Mouse (Mus musculus) ovary, postnatal 10 days (tissue): ENCODE measurements around the gene Fam178b.
"Not testable (repeated sequence)": the region's sequence is repeated elsewhere in the genome, so short reads cannot be mapped to it uniquely, and the experiment has no call there.

Experiments
- DNase-seq: peaks from one replicate; pipeline ENCODE4 v3.0.0; 2022; ENCODE audit warnings: low spot score

Fam178b gene

GRCm38 (mm10) chr1:36672648-36673350 lies 10.2 kb downstream of the Fam178b start:
- no peak for DNase-seq

DNA sequence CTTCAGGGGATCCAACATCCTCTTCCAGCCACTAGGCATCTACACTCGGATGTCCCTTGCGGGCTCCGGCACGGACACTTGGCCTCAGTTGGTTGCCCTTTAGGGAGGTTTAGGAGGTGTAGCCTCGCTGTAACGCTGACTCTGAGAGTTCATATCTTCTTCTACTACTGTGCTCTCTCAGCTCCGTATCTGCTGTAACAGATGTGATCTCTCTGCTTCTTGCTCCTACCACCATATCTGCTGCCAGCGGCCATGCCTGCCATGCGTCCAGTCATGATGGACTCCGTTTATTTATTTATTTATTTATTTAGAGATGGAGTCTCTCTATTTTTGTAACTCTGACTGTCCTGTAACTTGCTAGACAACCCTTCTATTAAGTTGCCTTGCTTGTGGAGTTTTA lies 11.7 kb downstream of the Fam178b start:
- DNase-seq, result no peak

DNA sequence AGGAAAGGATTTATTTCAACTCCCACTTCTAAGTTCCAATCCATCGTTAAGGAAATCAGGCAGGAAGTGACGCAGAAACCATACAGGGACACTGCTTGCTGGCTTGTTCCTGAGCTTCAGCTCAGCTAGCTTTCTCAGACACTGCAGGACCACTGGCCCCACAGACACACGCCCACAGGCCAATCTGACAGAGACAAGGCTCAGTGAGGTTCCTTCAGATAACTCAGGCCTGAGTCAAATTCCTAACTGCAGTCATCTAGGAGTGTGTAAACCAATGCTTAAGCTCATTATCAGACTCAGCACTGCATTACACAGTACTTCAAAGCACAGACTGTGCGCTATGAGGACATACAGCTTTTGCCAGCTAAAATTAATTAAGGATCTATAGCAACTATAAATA lies 12.7 kb downstream of the Fam178b start:
- DNase-seq, result no peak

GRCm38 (mm10) chr1:36668007-36668406 lies 15.0 kb downstream of the Fam178b start:
- not testable (repeated sequence) for DNase-seq

DNA sequence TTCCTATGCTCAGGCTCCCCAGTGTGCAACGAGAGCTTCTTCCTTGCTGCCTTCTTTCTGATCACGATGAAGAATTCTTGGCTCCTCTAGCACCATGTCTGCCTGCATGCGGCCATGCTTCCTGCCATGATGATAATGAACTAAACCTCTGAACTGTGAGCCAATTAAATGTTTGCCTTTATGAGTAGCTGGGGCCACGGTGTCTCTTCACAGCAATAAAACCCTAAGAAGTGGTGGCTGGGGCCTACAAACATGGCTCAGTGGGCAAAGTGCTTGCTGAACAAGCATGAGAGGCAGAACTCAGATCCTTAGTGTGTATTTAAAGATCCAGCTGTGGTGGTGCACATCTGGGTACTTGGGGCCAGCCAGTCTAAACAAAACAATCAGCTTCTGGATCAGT lies 17.0 kb downstream of the Fam178b start:
- no peak for DNase-seq

DNA sequence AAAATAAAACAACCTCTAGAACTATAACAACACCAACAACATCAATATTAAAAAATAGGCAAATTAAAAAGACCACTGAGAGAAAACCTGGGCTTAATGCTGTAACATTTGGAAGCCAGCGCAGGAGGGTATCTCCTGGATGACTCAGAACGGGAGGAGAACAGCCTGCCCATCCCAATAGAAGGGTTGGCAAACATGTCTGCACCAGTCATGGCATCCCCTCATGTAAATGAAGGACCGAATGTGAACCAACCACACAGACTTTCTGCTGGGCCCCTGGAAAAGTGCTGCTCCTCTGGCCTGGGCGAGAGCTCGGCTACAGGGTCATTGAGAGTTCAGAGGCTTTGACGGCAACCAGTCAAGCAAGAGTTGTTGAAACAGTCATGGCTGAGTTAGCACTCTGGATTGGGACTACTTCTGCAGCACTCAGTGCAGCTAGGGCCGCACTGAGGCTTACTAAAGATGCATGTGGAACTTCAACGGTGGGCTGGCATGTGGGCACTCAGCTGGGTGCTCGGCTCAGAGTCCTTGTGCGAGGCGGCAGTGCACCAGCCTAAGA lies 17.7 kb downstream of the Fam178b start:
- DNase-seq, result no peak

- no peak for DNase-seq
These were observed 18.5 kb downstream of the Fam178b start for GRCm38 (mm10) chr1:36664457-36664856.

DNA sequence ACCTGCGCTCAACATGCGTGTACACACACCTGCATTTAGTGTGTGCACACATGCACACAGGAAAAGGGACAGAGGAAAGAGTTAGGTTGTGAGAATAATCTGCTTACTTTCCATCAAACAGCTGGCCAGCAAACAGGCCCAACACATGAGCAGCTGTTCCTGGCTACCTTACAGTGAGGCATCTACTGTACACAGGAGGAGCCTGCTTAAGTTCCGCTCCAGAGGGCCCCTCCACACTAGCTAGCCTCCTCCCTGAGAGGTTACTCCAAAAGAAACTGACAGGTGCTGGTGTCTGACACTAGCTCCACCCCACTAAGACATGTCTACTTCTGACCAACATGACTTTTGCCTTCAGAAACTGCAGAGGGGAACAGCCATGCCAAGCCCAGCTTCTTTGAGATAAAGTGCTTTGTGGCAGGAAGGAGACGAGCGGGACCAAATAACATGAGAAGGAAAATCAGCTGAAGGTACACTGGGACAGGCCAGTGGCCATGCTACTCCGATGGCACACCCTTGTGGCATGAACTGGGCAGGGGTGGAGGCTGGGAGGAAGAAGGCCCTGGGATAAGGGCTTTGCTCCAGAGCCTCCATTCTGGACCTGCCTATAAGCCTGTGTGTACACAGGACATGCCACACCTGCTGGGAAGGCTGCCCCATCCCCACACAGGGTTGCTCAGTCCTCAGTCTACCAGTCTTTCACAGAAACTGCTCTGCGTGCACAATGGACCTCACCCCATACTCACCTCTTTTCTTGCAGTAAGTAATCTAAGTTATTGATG lies 24.2 kb downstream of the Fam178b start:
- DNase-seq, result no peak

DNA sequence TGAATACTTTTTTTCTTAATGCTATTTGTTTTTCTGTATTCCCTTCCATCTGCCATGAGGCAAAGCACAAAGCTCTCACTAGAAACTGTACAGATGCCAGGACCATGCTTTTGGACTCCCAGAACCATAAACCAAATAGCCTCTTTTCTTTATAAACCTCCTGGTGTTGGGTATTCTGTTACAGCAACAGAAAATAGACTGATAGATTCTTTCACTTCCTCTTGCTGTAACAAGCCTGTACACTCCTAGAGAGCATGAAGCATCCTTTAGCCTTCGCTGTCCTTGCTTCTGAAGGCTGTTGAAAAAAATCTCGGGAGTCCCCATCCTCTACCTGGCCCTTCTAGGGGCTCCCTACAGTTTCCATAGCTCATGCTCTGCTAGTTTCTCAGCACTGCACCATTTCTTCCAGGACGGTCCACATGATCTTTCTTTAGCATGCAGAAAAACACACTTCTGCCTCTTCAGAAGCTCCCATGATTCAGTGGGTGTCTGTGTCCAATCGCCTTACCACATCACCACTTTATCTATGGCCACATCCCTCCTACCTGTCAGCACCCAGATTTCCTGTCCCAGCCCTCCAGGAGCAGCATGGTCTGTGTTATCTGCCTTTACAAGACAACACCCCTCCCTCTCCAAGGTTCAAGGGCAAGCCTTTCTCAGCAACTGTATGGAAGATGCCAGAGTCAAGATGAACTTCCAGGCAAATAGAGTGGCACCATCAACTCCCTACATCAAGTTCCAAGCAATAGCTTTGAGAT lies 25.1 kb downstream of the Fam178b start:
- no peak for DNase-seq

DNA sequence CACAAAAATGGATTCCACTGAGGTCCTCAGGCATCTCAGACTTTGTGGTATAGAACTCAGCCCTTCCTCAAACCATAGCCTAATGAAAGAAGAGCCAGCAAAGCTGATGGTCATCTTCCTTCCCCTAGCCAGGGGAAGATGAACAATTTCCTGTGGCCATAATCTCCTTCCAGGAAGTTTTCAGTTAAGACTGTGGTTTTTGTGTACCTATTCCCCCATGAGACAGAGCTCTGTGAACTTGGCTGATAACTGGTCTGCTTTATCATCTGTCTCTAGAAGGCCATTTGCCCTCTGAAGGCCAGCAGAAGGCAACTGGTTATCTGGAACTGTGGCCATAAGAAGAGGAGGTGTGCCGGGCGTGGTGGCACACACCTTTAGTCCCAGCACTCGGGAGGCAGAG lies 26.8 kb downstream of the Fam178b start:
- DNase-seq, result no peak

DNA sequence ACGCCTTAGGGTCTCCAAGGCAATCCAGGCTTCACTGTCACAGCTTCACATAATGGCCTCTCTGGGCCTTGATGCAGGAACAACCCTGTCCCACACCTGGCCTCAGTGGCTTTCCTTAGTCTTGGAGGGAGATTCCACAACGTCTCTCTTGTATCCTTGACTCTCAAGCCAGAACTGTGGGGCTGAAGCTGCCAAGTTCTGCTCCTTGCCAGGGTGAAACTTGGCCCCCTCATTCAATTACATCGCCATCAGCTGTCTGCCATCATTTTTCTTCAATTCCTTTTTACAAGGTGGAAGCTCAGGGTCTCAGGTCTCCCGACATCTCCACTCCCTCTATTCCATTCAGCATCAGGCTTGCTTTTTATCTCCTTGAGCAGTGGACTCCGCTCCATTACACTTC lies 27.9 kb downstream of the Fam178b start:
- DNase-seq, result no peak

DNA sequence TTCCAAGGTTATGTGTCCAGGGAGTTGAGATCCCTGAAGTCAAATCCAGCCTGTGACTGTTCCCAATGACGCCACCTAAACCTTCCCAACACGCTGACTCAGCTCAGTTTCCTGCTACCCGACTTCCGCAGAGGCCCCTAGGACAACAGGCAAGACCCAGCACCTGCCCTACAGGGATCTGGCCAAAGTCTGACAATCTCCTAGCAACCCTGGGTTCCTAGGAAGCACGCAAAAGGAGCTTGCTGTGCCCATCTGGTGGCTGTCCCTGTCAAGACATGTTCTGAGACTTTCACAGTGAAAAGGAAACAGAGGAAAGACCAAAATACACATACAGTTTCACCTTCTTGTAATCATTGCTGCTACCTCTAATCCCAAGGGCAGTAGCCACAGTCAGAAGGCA lies 35.4 kb downstream of the Fam178b start:
- no peak for DNase-seq

- DNase-seq, result no peak
These were observed 36.7 kb downstream of the Fam178b start for GRCm38 (mm10) chr1:36646285-36646684.

GRCm38 (mm10) chr1:36644615-36645007 lies 38.4 kb downstream of the Fam178b start:
- DNase-seq, result no peak

DNA sequence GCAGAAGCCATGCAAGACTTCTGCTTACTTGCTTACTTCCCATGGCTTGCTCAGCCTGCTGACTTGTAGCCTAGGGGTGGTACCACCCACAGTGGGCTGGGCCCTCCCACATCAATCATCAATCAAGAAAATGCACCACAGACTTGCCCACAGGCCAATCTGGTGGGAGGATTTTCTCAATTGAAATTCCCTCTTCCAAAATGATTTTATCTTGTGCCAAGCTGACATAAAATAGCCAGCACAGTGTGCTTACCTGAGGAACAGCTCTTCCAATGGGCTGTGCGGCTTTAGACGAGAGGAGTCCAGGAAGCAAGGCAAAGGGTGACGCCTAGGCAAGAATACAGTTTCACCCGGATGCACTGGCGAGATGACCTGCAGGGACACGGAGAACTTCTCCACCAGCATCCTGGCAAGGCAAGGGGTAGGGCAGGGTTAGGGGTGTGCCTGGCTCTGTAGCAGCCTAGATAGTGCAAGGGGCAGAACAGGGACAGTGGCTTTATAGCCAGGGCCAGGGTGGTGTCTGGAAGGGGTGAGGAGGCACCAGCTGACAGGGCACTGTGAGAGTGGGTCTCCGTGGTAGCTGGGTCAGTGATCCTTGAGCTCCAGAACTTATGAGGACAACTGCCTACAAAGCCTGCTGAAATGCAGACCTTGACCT lies 38.9 kb downstream of the Fam178b start:
- DNase-seq, result no peak

GRCm38 (mm10) chr1:36635826-36636485 lies 47.0 kb downstream of the Fam178b start:
- no peak for DNase-seq

DNA sequence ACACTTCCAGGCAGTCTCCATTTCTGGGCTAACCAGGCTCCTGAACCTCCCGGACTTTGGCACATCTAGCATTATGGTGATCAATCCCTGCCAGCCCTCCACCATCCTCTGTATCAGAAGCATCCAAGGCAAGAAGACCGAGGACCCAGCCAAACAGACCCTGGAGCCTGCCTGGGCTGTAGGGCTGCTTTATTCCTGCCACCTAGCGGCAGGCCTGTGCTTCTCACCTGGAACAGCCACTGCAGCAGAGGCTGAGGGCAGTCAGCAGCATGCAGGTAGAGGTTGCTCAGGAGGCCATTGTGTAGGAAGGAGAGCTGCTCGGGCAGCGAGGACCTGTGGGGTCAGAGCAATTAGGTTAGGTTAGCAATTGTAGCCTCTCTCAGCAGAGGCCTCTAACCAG lies 48.0 kb downstream of the Fam178b start:
- DNase-seq, result no peak

- DNase-seq, result no peak
These were observed 49.1 kb downstream of the Fam178b start for GRCm38 (mm10) chr1:36633920-36634319.

- no peak for DNase-seq
These were observed 50.1 kb downstream of the Fam178b start for GRCm38 (mm10) chr1:36632846-36633245.

GRCm38 (mm10) chr1:36632090-36632489 lies 50.9 kb downstream of the Fam178b start:
- DNase-seq, result no peak

DNA sequence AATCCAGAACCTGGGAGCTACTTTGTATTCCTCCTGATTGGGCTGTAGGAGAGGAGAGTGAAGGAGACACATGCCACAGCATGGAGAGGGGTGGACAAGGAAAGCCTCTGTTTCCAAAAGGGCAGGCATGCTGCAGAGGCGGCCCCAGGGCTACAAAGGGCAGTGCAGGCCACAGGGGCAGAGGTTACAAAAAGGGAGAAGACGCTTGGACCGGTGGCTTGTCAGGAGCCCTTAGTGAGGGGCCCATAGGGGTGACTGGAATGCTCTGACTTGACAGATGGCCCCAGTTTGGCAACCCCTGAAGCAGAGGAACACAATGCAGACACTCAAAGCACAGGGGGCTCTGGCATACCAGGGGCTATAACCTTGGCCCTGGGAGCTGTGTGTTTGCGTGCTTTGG lies 51.6 kb downstream of the Fam178b start:
- DNase-seq, result no peak
